Mouse (Mus musculus): Measurements from ENCODE around the gene Thap11. TPM values are rescaled to one million over a fixed set of nuclear protein-coding genes. Genes with fewer than 3 reads are reported as not detected.
"Not testable (repeated sequence)": the region's sequence is repeated elsewhere in the genome, so short reads cannot be mapped to it uniquely, and the experiment has no call there.

The Thap11 gene
- polyA plus RNA-seq, 1 experiment from 2014 or later: 66.5 TPM

GRCm38 (mm10) chr8:105812511-105812910, 42.4 kb upstream of the Thap11 start:
- peaks cover 38% of the 10 kb centered on the region for H3K4me1 ChIP-seq (replicated peaks; ENCODE audit: control insufficient read depth, insufficient read depth, low read length)
- H3K27ac ChIP-seq (ENCODE audit: low read depth, low read length): peak overlapping the region; percentile 25; the same call in 1 of the 2 replicates
- H3K9me3 ChIP-seq (ENCODE audit: control insufficient read depth, low read length): no peaks in the 10 kb centered on the region
- no peak for DNase-seq (ENCODE audit: low spot score)
- no peak overlapping the region for H3K4me3 ChIP-seq (ENCODE audit: low read depth, low read length)
- H3K36me3 ChIP-seq (ENCODE audit: control insufficient read depth, insufficient read depth, low read length): peaks cover 6% of the 10 kb centered on the region; the same call in 1 of the 2 replicates
- H3K9ac ChIP-seq (ENCODE audit: low read depth, low read length): no peak overlapping the region
- H3K27me3 ChIP-seq (replicated peaks; ENCODE audit: control insufficient read depth, insufficient read depth, low read length): no peaks in the 10 kb centered on the region
- WGBS: 75% methylated on average over 5 of the region's 5 CpGs
- H3K4me2 ChIP-seq: no peak overlapping the region
- no peak for ATAC-seq (replicated peaks; ENCODE audit: low FRiP score)

DNA sequence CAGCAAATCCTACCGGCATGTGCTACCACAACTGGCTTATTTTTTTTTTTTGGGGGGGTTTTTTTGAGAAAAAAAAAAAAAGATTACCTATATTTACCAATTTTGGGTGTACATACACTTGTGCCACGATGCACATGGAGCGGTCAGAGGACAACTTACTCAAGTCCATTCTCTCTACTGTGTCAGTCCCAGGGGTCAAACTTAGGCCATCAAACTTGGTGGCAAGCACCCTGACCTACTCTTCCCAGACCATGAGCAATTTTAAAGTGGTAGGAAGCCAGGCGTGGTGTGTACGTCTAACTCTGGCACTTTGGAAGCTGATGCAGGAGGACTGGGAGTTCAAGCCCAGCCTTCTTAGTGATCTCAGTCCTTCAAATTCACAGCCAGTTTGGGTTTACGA, 41.7 kb upstream of the Thap11 start:
- Histone ChIP-seq H3K9ac (ENCODE audit: low read depth, low read length) (no peak overlapping the region), H3K36me3 (ENCODE audit: control insufficient read depth, insufficient read depth, low read length) (peaks cover 6% of the 10 kb centered on the region; the same call in 1 of the 2 replicates), H3K9me3 (ENCODE audit: control insufficient read depth, low read length) (no peaks in the 10 kb centered on the region), H3K27ac (ENCODE audit: low read depth, low read length) (no peak overlapping the region), H3K27me3 (replicated peaks; ENCODE audit: control insufficient read depth, insufficient read depth, low read length) (no peaks in the 10 kb centered on the region), H3K4me3 (ENCODE audit: low read depth, low read length) (no peak overlapping the region), H3K4me1 (replicated peaks; ENCODE audit: control insufficient read depth, insufficient read depth, low read length) (peaks cover 41% of the 10 kb centered on the region), H3K4me2 (no peak overlapping the region)
- WGBS: 96% methylated on average over 6 of the region's 6 CpGs
- ATAC-seq (replicated peaks; ENCODE audit: low FRiP score): no peak
- no peak for DNase-seq (ENCODE audit: low spot score)

DNA sequence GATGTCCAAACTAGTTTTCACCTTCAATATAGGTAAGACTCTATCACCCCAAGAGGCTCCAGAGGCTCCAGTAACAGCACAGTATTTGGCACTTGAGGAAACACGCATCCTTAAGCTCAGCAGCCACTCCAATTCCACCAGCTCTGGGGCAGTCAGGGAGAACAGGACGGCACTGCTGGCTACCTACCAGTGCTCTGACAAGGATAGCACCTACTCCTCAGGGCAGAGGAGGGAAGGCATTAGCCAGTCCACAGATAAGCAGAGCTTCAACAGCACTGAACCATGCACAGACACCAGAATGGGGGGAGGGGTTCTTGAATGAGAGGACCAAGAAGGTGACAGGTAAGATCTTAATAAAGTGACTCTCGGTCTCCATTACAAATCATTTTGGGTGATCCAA, 35.3 kb upstream of the Thap11 start:
- H3K4me2 ChIP-seq: peak overlapping the region; percentile 58
- 79% methylated on average over 3 of the region's 3 CpGs for WGBS
- H3K9ac ChIP-seq (ENCODE audit: low read depth, low read length): peak overlapping the region; percentile 42; the same call in 1 of the 2 replicates
- no peak for DNase-seq (ENCODE audit: low spot score)
- H3K36me3 ChIP-seq (ENCODE audit: control insufficient read depth, insufficient read depth, low read length): peaks cover 30% of the 10 kb centered on the region
- no peaks in the 10 kb centered on the region for H3K9me3 ChIP-seq (ENCODE audit: control insufficient read depth, low read length)
- ATAC-seq (replicated peaks; ENCODE audit: low FRiP score): peak; percentile 41; the same call in 1 of the 2 replicates
- peak overlapping the region; percentile 91 for H3K27ac ChIP-seq (ENCODE audit: low read depth, low read length)
- peaks cover 48% of the 10 kb centered on the region for H3K4me1 ChIP-seq (replicated peaks; ENCODE audit: control insufficient read depth, insufficient read depth, low read length)
- H3K27me3 ChIP-seq (replicated peaks; ENCODE audit: control insufficient read depth, insufficient read depth, low read length): no peaks in the 10 kb centered on the region
- 0 out of 2 replicates have a peak overlapping the region, but pooled peaks have one; percentile 12 for H3K4me3 ChIP-seq (ENCODE audit: low read depth, low read length)

- H3K4me3 ChIP-seq (ENCODE audit: low read depth, low read length): no peak overlapping the region; the same call in 1 of the 2 replicates
- peak overlapping the region; percentile 91 for H3K27ac ChIP-seq (ENCODE audit: low read depth, low read length)
Observed at GRCm38 (mm10) chr8:105820925-105821324, 34.0 kb upstream of the Thap11 start.

GRCm38 (mm10) chr8:105825506-105825905, 29.4 kb upstream of the Thap11 start:
- Histone ChIP-seq H3K4me1 (replicated peaks; ENCODE audit: control insufficient read depth, insufficient read depth, low read length) (peaks cover 29% of the 10 kb centered on the region), H3K9me3 (ENCODE audit: control insufficient read depth, low read length) (no peaks in the 10 kb centered on the region), H3K4me2 (peak overlapping the region; percentile 91), H3K4me3 (ENCODE audit: low read depth, low read length) (peak overlapping the region; percentile 89), H3K36me3 (ENCODE audit: control insufficient read depth, insufficient read depth, low read length) (peaks cover 21% of the 10 kb centered on the region), H3K27me3 (replicated peaks; ENCODE audit: control insufficient read depth, insufficient read depth, low read length) (no peaks in the 10 kb centered on the region), H3K9ac (ENCODE audit: low read depth, low read length) (peak overlapping the region; percentile 92), H3K27ac (ENCODE audit: low read depth, low read length) (peak overlapping the region; percentile 76)
- WGBS: 71% methylated on average over 4 of the region's 4 CpGs
- ATAC-seq (replicated peaks; ENCODE audit: low FRiP score) (no peak), DNase-seq (ENCODE audit: low spot score) (no peak)

More at GRCm38 (mm10) chr8:105820925-105821324, 34.0 kb upstream of the Thap11 start:
- Histone ChIP-seq H3K4me1 (replicated peaks; ENCODE audit: control insufficient read depth, insufficient read depth, low read length) (peaks cover 54% of the 10 kb centered on the region), H3K9ac (ENCODE audit: low read depth, low read length) (peak overlapping the region; percentile 42), H3K9me3 (ENCODE audit: control insufficient read depth, low read length) (no peaks in the 10 kb centered on the region), H3K27me3 (replicated peaks; ENCODE audit: control insufficient read depth, insufficient read depth, low read length) (no peaks in the 10 kb centered on the region), H3K4me2 (peak overlapping the region; percentile 58), H3K36me3 (ENCODE audit: control insufficient read depth, insufficient read depth, low read length) (peaks cover 32% of the 10 kb centered on the region)
- DNase-seq (ENCODE audit: low spot score): peak; percentile 53
- peak; percentile 97 for ATAC-seq (replicated peaks; ENCODE audit: low FRiP score)
- WGBS: 71% methylated on average over 1 of the region's 1 CpGs

- Histone ChIP-seq H3K36me3 (ENCODE audit: control insufficient read depth, insufficient read depth, low read length) (peaks cover 20% of the 10 kb centered on the region), H3K4me1 (replicated peaks; ENCODE audit: control insufficient read depth, insufficient read depth, low read length) (peaks cover 24% of the 10 kb centered on the region), H3K9me3 (ENCODE audit: control insufficient read depth, low read length) (no peaks in the 10 kb centered on the region), H3K4me3 (ENCODE audit: low read depth, low read length) (peak overlapping the region; percentile 89), H3K27me3 (replicated peaks; ENCODE audit: control insufficient read depth, insufficient read depth, low read length) (no peaks in the 10 kb centered on the region), H3K27ac (ENCODE audit: low read depth, low read length) (peak overlapping the region; percentile 76), H3K4me2 (peak overlapping the region; percentile 91), H3K9ac (ENCODE audit: low read depth, low read length) (peak overlapping the region; percentile 92)
- WGBS: 7% methylated on average over 4 of the region's 4 CpGs
- no peak for ATAC-seq (replicated peaks; ENCODE audit: low FRiP score)
- DNase-seq (ENCODE audit: low spot score): no peak
Observed at GRCm38 (mm10) chr8:105826379-105826778, 28.6 kb upstream of the Thap11 start.

GRCm38 (mm10) chr8:105826861-105827848, 27.8 kb upstream of the Thap11 start, which contains the start of the genes Ranbp10 and Tsnaxip1:
TSS of gene Ranbp10 (minus strand) at chr8:105827350.
TSS of gene Tsnaxip1 (plus strand) at chr8:105827731.
- WGBS: under 1% methylated on average over 52 of the region's 52 CpGs
- Histone ChIP-seq H3K4me2 (peak within 1 kb of the TSS; percentile 91), H3K9me3 (ENCODE audit: control insufficient read depth, low read length) (no peaks in the 10 kb centered on the region), H3K9ac (ENCODE audit: low read depth, low read length) (peak within 1 kb of the TSS; percentile 92), H3K4me1 (replicated peaks; ENCODE audit: control insufficient read depth, insufficient read depth, low read length) (peaks cover 21% of the 10 kb centered on the region), H3K4me3 (ENCODE audit: low read depth, low read length) (peak within 1 kb of the TSS; percentile 89), H3K27me3 (replicated peaks; ENCODE audit: control insufficient read depth, insufficient read depth, low read length) (no peaks in the 10 kb centered on the region), H3K36me3 (ENCODE audit: control insufficient read depth, insufficient read depth, low read length) (peaks cover 17% of the 10 kb centered on the region), H3K27ac (ENCODE audit: low read depth, low read length) (peak within 1 kb of the TSS; percentile 76)
- ATAC-seq (replicated peaks; ENCODE audit: low FRiP score): peak; percentile 94
- peak; percentile 95 for DNase-seq (ENCODE audit: low spot score)

DNA sequence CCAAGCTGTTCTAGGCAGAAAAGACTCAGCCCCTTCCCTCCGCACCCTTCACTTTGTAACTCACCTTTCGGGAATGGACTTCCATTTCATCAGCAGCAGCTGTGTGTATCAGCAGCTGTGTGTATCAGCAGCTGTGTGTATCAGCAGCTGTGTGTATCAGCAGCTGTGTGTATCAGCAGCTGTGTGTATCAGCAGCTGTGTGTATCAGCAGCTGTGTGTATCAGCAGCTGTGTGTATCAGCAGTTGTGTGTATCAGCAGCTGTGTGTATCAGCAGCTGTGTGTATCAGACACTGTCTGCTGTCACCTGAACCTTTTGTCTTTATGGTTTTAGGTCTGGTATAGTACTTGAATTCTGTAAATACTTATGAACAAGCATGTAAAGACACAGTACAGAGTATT, 21.2 kb upstream of the Thap11 start:
- H3K27me3 ChIP-seq (replicated peaks; ENCODE audit: control insufficient read depth, insufficient read depth, low read length); ATAC-seq (replicated peaks; ENCODE audit: low FRiP score); DNase-seq (ENCODE audit: low spot score); H3K36me3 ChIP-seq (ENCODE audit: control insufficient read depth, insufficient read depth, low read length); H3K4me3 ChIP-seq (ENCODE audit: low read depth, low read length); H3K4me1 ChIP-seq (replicated peaks; ENCODE audit: control insufficient read depth, insufficient read depth, low read length); H3K9me3 ChIP-seq (ENCODE audit: control insufficient read depth, low read length): not testable (repeated sequence)
- Histone ChIP-seq H3K9ac (ENCODE audit: low read depth, low read length) (peak overlapping the region; percentile 13; the same call in 1 of the 2 replicates), H3K4me2 (0 out of 2 replicates have a peak overlapping the region, but pooled peaks have one; percentile 13), H3K27ac (ENCODE audit: low read depth, low read length) (peak overlapping the region; percentile 49; the same call in 1 of the 2 replicates)
- WGBS: 71% methylated on average over 2 of the region's 2 CpGs

All from liver, embryonic 11.5 days (tissue).